ENCODE assay signal across 23 mouse cellular contexts in genomic region chr1:60563021-60563420, GRCm38 (mm10). TPM values are rescaled to one million over a fixed set of nuclear protein-coding genes. Genes with fewer than 3 reads are reported as not detected.
DNase-seq lines count a peak whose midpoint lies in the region; ATAC-seq and TF ChIP-seq lines count a peak whose summit lies in the region.
"Had no signal": no experiment of that assay in that cellular context is flagged by ENCODE, and none has a peak within 500 bp of the region (broad histone marks: within the 10 kb centered on the region; RNA-seq: fewer than 3 reads in every experiment).

No protein-coding gene starts in this region.

- ATAC-seq in heart, embryonic 14.5 days (ENCODE audit: insufficient number of reproducible peaks, insufficient read depth, low FRiP score, low read depth) = no peak
- ATAC-seq in liver, postnatal 0 days = no peak
- no peak for ATAC-seq in liver, embryonic 12.5 days
- ATAC-seq: activated CD4-positive, CD25-positive, alpha-beta regulatory T cell, adult 4 months; CD4-positive, CD25-positive, alpha-beta regulatory T cell, adult 4 months; forebrain, embryonic 13.5 days; forebrain, embryonic 15.5 days; Patski had no signal

- no peaks in the 10 kb centered on the region for H3K9me3 ChIP-seq in heart, embryonic 14.5 days (ENCODE audit: control insufficient read depth, low read length)
- H3K9me3 ChIP-seq in liver, postnatal 0 days (ENCODE audit: low read length) = peaks cover 18% of the 10 kb centered on the region
- H3K9me3 ChIP-seq in liver, embryonic 12.5 days (replicated peaks) = no peaks in the 10 kb centered on the region
- H3K9me3 ChIP-seq: embryonic facial prominence, embryonic 12.5 days; forebrain, embryonic 15.5 days had no signal

- no peak for DNase-seq in heart, postnatal 14 days
- peak; percentile 26 for DNase-seq in kidney, adult 9 months
- DNase-seq in kidney, postnatal 36 days = no peak
- no peak for DNase-seq in liver, postnatal 0 days
- DNase-seq: adrenal gland, adult 8-10 months; adrenal gland, postnatal 14 days; adrenal gland, postnatal 36 days; B cell, adult 2 months; cerebellum, adult 11-12 months; cerebellum, adult 2 months; cerebellum, adult 9-10 months; cerebellum, postnatal 10 days; cerebellum, postnatal 25 days had no signal

- intact Hi-C loops in heart, postnatal 14 days (cut with DNase I) = loop anchor here (10.0 kb wide), 1 partner anchor 392 kb away; no protein-coding TSS in a partner anchor

- H3K27ac ChIP-seq in heart, embryonic 14.5 days (replicated peaks in 1 of 2; ENCODE audit: control insufficient read depth in 1 of 2, insufficient read depth in 1 of 2, low read depth in 2 of 2, low read length in 2 of 2) = no peak overlapping the region
- peak overlapping the region; percentile 62; the same call in 1 of the 2 replicates for H3K27ac ChIP-seq in liver, postnatal 0 days (ENCODE audit: low read depth)
- H3K27ac ChIP-seq in liver, embryonic 12.5 days = no peak overlapping the region
- H3K27ac ChIP-seq: embryonic facial prominence, embryonic 10.5 days; embryonic facial prominence, embryonic 12.5 days; forebrain, embryonic 13.5 days; forebrain, embryonic 15.5 days had no signal

- no peak for TF ChIP-seq EP300 in liver, postnatal 0 days (IDR thresholded peaks at IDR 0.05; ENCODE audit: low read depth)

- no peak overlapping the region for H3K9ac ChIP-seq in heart, embryonic 14.5 days (ENCODE audit: low read length)
- H3K9ac ChIP-seq in liver, postnatal 0 days (replicated peaks) = no peak overlapping the region
- no peak overlapping the region for H3K9ac ChIP-seq in liver, embryonic 12.5 days
- H3K9ac ChIP-seq: embryonic facial prominence, embryonic 12.5 days; forebrain, embryonic 13.5 days; forebrain, embryonic 15.5 days had no signal

- H3K27me3 ChIP-seq in heart, embryonic 14.5 days (ENCODE audit: control insufficient read depth, insufficient read depth, low read length) = no peaks in the 10 kb centered on the region
- H3K27me3 ChIP-seq in liver, postnatal 0 days (ENCODE audit: insufficient read depth, low read length) = peaks cover 12% of the 10 kb centered on the region; the same call in 1 of the 2 replicates
- peaks cover 27% of the 10 kb centered on the region for H3K27me3 ChIP-seq in liver, embryonic 12.5 days (replicated peaks)
- H3K27me3 ChIP-seq: embryonic facial prominence, embryonic 12.5 days; forebrain, embryonic 13.5 days; forebrain, embryonic 15.5 days; Patski had no signal

- TF ChIP-seq CTCF in liver, postnatal 0 days (IDR thresholded peaks at IDR 0.05; ENCODE audit: low read depth) = no peak

- no peak overlapping the region for H3K4me3 ChIP-seq in heart, embryonic 14.5 days (ENCODE audit: control insufficient read depth in 1 of 2, insufficient read depth in 1 of 2, low read depth in 1 of 2, low read length in 2 of 2)
- H3K4me3 ChIP-seq in liver, postnatal 0 days (ENCODE audit: low read depth, low read length) = peak overlapping the region; percentile 27
- H3K4me3 ChIP-seq in liver, embryonic 12.5 days = no peak overlapping the region
- H3K4me3 ChIP-seq: embryonic facial prominence, embryonic 10.5 days; embryonic facial prominence, embryonic 12.5 days; forebrain, embryonic 13.5 days; forebrain, embryonic 15.5 days had no signal

- peaks cover 2 to 15% of the 10 kb centered on the region in 2 experiments; a peak in 3 of 4 replicates for H3K4me1 ChIP-seq in heart, embryonic 14.5 days (ENCODE audit: control insufficient read depth in 2 of 2, insufficient read depth in 2 of 2, low read length in 2 of 2)
- no peaks in the 10 kb centered on the region; the same call in 1 of the 2 replicates for H3K4me1 ChIP-seq in liver, postnatal 0 days (ENCODE audit: insufficient read depth)
- H3K4me1 ChIP-seq in liver, embryonic 12.5 days = peaks cover 16% of the 10 kb centered on the region; the same call in 1 of the 2 replicates

- peak overlapping the region; percentile 31; the same call in 1 of the 2 replicates for H3K4me2 ChIP-seq in heart, embryonic 14.5 days (ENCODE audit: low read length)
- peak overlapping the region; percentile 61 for H3K4me2 ChIP-seq in liver, postnatal 0 days (ENCODE audit: low read depth, low read length)
- no peak overlapping the region for H3K4me2 ChIP-seq in liver, embryonic 12.5 days
- H3K4me2 ChIP-seq: embryonic facial prominence, embryonic 12.5 days; forebrain, embryonic 15.5 days had no signal

- H3K36me3 ChIP-seq in heart, embryonic 14.5 days (ENCODE audit: control insufficient read depth, insufficient read depth, low read length) = peaks cover 19% of the 10 kb centered on the region
- peaks cover 17% of the 10 kb centered on the region; the same call in 1 of the 2 replicates for H3K36me3 ChIP-seq in liver, postnatal 0 days (replicated peaks; ENCODE audit: insufficient read depth, low read length)
- H3K36me3 ChIP-seq in liver, embryonic 12.5 days = peaks cover 23% of the 10 kb centered on the region
- H3K36me3 ChIP-seq: G1E had no signal

RNA-seq across cellular contexts. Expression of gene Raph1, which starts 3.9 kb away (rescaled TPM):
- polyA plus RNA-seq in heart, embryonic 14.5 days (2014; fragmentation: Nextera tagmentation; extraction: Ambion mirVana) = 65.7 and 68.7 TPM in 2 replicates
- 100 to 1,000 TPM; 155 to 156 TPM for total RNA-seq in heart, postnatal 14 days (2021)
- polyA plus RNA-seq in liver, postnatal 0 days (2015; fragmentation: Nextera tagmentation; extraction: Ambion mirVana) = 14.6 and 16.9 TPM in 2 replicates
- 50.7 and 51.3 TPM in 2 replicates for polyA plus RNA-seq in liver, embryonic 12.5 days (2016; fragmentation: Nextera tagmentation; extraction: Ambion mirVana)
- polyA plus RNA-seq: G1E had no signal
